Mouse (Mus musculus): ENCODE results near the gene Gm27021. TPM values are rescaled to one million over a fixed set of nuclear protein-coding genes. Genes with fewer than 3 reads are reported as not detected.

Gene Gm27021
- polyA plus RNA-seq, 1 experiment from 2014 or later, result 2.1 TPM

DNA sequence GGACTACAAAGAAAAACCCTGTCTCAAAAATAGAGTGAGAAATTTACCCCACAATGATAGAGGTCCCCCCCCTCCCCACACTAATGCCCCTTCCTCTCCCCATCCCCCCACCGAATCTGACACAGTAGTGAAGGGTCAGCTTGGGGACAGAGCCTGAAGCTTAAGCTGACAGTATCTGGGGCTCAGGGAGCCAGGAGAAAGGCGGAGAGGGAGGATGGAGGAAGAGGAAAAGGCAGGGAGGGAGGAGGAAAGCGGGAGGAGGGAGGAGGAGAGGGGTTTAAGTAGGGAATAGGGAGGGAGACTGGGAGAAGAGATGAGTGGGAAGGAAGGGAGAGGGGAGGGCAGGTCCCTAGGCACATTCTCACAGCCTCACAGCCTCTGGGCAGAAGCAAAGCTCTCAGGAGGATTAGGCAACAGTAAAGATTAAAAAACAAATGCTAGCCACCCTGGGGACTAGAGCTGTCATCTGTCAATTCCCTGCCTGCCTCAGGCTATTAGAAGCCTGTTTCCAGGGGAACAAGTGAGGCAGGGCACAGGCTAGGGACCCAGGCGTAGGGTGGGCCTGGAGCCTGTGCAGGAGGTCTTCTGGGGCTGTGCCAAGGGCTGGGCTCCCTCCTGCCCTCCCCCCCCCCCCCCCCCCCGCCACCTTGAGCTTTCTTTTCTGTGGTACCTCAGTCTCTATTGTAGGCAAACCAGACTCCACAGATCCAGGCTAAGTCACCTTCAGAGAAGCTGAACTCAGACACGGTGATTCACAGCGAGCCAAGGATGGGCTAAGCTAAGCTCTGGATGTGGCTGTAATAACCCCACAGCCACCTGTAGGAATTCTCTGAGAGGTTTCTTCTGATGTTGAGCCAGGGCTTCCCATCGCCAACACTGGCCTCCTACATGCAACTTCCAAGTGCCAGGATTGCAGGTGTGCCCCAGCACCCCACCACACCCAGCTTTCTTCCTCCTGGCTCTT, 50.9 kb downstream of the Gm27021 start:
- no peak overlapping the region for H3K9ac ChIP-seq (ENCODE audit: low read length)
- DNase-seq (ENCODE audit: low spot score), result no peak
- H3K27ac ChIP-seq (replicated peaks; ENCODE audit: low read depth, low read length), result no peak overlapping the region
- H3K4me2 ChIP-seq (ENCODE audit: low read depth, severe bottlenecking), result no peak overlapping the region
- ATAC-seq (ENCODE audit: insufficient number of reproducible peaks, low FRiP score, low TSS enrichment, low read depth), result no peak; the same call in 1 of the 2 replicates
- H3K4me3 ChIP-seq (ENCODE audit: low read depth, low read length), result no peak overlapping the region
- no peaks in the 10 kb centered on the region for H3K27me3 ChIP-seq (ENCODE audit: control insufficient read depth, insufficient read depth, low read length)
- H3K4me1 ChIP-seq (ENCODE audit: control insufficient read depth, insufficient read depth, low read length), result peaks cover 3% of the 10 kb centered on the region; the same call in 1 of the 2 replicates
- H3K9me3 ChIP-seq (ENCODE audit: control insufficient read depth, low read length), result no peaks in the 10 kb centered on the region
- 39% methylated on average over 7 of the region's 8 CpGs for WGBS
- no peaks in the 10 kb centered on the region for H3K36me3 ChIP-seq (ENCODE audit: control insufficient read depth, insufficient read depth, low read length)

DNA sequence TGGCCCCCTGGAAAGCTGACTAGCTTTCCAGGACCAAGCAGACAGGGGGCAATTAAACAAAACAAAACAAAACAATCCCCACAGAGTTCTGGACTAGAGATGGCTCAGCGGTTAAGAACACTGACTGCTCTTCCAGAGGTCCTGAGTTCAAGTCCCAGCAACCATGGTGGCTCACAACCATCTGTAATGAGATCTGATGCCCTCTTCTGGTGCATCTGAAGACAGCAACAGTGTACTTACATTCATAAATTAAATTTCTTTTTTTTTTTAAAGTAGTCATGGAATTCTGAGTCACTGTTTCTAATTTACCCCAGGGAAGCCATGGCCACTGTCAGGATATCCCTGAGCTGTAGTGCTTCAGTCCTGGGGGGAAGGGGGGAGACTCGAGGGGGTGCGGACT, 53.4 kb downstream of the Gm27021 start:
- Histone ChIP-seq H3K27me3 (ENCODE audit: control insufficient read depth, insufficient read depth, low read length) (no peaks in the 10 kb centered on the region), H3K4me3 (ENCODE audit: low read depth, low read length) (no peak overlapping the region), H3K27ac (replicated peaks; ENCODE audit: low read depth, low read length) (no peak overlapping the region), H3K9ac (ENCODE audit: low read length) (no peak overlapping the region), H3K9me3 (ENCODE audit: control insufficient read depth, low read length) (no peaks in the 10 kb centered on the region), H3K4me1 (ENCODE audit: control insufficient read depth, insufficient read depth, low read length) (no peaks in the 10 kb centered on the region), H3K4me2 (ENCODE audit: low read depth, severe bottlenecking) (no peak overlapping the region), H3K36me3 (ENCODE audit: control insufficient read depth, insufficient read depth, low read length) (no peaks in the 10 kb centered on the region)
- WGBS, result 90% methylated on average over 3 of the region's 3 CpGs
- no peak for DNase-seq (ENCODE audit: low spot score)
- ATAC-seq (ENCODE audit: insufficient number of reproducible peaks, low FRiP score, low TSS enrichment, low read depth), result no peak

DNA sequence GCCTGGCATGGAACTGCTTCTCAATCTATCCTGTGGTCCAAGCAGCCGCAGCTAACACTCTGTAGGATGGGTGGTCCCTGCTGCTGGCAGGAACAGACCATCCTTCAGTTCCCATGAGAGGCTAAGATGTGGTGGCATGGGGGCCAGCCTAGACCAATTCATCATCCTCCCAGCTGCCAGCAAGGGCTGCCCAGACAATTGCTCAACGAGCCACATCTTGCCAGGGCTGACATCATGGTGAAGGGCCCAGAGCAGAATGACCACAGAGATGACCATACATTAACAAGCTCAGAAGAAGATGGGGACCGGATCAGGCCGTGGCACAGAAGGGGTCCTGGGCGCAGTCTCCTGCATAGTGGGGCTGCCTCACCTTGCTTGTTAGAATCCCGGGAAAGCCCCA, 57.1 kb downstream of the Gm27021 start:
- no peaks in the 10 kb centered on the region for H3K36me3 ChIP-seq (ENCODE audit: control insufficient read depth, insufficient read depth, low read length)
- no peak overlapping the region for H3K4me3 ChIP-seq (ENCODE audit: low read depth, low read length)
- no peaks in the 10 kb centered on the region for H3K4me1 ChIP-seq (ENCODE audit: control insufficient read depth, insufficient read depth, low read length)
- ATAC-seq (ENCODE audit: insufficient number of reproducible peaks, low FRiP score, low TSS enrichment, low read depth) (no peak), DNase-seq (ENCODE audit: low spot score) (no peak)
- H3K27ac ChIP-seq (replicated peaks; ENCODE audit: low read depth, low read length), result no peak overlapping the region
- H3K9ac ChIP-seq (ENCODE audit: low read length), result no peak overlapping the region
- no peaks in the 10 kb centered on the region for H3K9me3 ChIP-seq (ENCODE audit: control insufficient read depth, low read length)
- 86% methylated on average over 6 of the region's 6 CpGs for WGBS
- H3K27me3 ChIP-seq (ENCODE audit: control insufficient read depth, insufficient read depth, low read length), result no peaks in the 10 kb centered on the region
- H3K4me2 ChIP-seq (ENCODE audit: low read depth, severe bottlenecking), result no peak overlapping the region

DNA sequence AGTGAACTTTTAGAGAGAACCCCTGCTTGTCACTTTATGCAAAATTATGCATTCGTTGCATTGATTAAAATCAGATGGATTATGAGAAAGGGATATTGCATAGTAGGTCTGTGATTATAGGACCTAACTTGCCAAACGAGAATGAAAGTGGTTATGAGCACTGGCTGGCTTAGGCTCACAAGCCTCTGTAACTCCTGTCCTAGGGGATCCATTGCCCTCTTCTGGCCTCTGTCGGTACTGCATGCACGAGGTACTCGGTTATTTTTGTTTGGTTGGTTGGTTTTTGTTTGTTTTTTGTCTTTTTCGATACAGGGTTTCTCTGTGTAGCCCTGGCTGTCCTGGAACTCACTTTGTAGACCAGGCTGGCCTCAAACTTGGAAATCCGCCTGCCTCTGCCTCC, 60.0 kb downstream of the Gm27021 start:
- H3K27ac ChIP-seq (replicated peaks; ENCODE audit: low read depth, low read length), result no peak overlapping the region
- no peak overlapping the region for H3K4me3 ChIP-seq (ENCODE audit: low read depth, low read length)
- H3K27me3 ChIP-seq (ENCODE audit: control insufficient read depth, insufficient read depth, low read length), result no peaks in the 10 kb centered on the region
- H3K9me3 ChIP-seq (ENCODE audit: control insufficient read depth, low read length), result no peaks in the 10 kb centered on the region
- ATAC-seq (ENCODE audit: insufficient number of reproducible peaks, low FRiP score, low TSS enrichment, low read depth) (no peak), DNase-seq (ENCODE audit: low spot score) (peak; percentile 86)
- H3K4me2 ChIP-seq (ENCODE audit: low read depth, severe bottlenecking), result no peak overlapping the region
- H3K4me1 ChIP-seq (ENCODE audit: control insufficient read depth, insufficient read depth, low read length), result no peaks in the 10 kb centered on the region
- no peaks in the 10 kb centered on the region for H3K36me3 ChIP-seq (ENCODE audit: control insufficient read depth, insufficient read depth, low read length)
- WGBS, result 11% methylated on average over 7 of the region's 7 CpGs
- H3K9ac ChIP-seq (ENCODE audit: low read length), result no peak overlapping the region

DNA sequence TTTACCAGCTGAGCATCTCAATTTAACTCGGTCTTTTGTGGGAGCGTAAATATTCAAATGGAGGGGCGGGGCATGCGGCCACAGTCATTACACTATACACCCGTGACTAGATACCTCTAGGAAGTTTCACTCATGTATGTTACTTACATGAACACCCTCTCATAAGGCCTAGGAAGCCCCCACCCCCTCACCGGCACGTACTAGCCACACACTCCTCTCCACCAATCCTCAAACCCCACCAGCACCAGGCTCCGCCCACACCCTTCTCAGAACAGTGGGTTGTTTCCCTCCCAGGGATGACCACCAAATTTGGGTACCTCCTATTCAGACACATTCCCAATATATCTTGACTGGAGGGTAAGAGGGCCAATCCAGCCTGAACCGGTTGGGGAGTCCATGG, 60.4 kb downstream of the Gm27021 start:
- ATAC-seq (ENCODE audit: insufficient number of reproducible peaks, low FRiP score, low TSS enrichment, low read depth) (no peak), DNase-seq (ENCODE audit: low spot score) (no peak)
- H3K9me3 ChIP-seq (ENCODE audit: control insufficient read depth, low read length), result no peaks in the 10 kb centered on the region
- no peaks in the 10 kb centered on the region for H3K36me3 ChIP-seq (ENCODE audit: control insufficient read depth, insufficient read depth, low read length)
- WGBS, result 84% methylated on average over 9 of the region's 9 CpGs
- 0 out of 2 replicates have a peak, but pooled peaks cover 3% of the 10 kb centered on the region for H3K4me1 ChIP-seq (ENCODE audit: control insufficient read depth, insufficient read depth, low read length)
- no peak overlapping the region for H3K27ac ChIP-seq (replicated peaks; ENCODE audit: low read depth, low read length)
- H3K4me3 ChIP-seq (ENCODE audit: low read depth, low read length), result no peak overlapping the region
- no peak overlapping the region for H3K4me2 ChIP-seq (ENCODE audit: low read depth, severe bottlenecking)
- no peaks in the 10 kb centered on the region for H3K27me3 ChIP-seq (ENCODE audit: control insufficient read depth, insufficient read depth, low read length)
- H3K9ac ChIP-seq (ENCODE audit: low read length), result no peak overlapping the region

DNA sequence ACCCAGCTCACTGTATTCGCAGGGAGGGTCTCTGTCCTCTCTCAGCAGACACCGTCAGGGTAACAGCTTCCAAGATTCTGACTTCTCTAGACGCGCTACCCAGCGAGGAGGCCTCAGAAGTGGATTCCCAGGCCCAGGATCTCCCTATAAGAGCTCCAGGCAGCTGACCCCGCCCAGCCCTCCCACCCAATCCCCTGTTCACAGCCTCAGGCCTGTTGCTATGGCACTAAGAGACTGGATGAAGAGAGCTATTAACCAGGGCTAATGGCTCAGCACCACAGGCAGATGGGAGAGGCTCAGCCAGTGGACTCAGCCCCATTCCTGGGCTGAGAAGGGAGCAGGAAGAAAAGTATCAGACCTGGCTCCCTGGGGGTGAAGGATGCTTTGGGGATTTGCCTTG, 65.2 kb downstream of the Gm27021 start:
- ATAC-seq (ENCODE audit: insufficient number of reproducible peaks, low FRiP score, low TSS enrichment, low read depth) (no peak; the same call in 1 of the 2 replicates), DNase-seq (ENCODE audit: low spot score) (peak; percentile 45)
- Histone ChIP-seq H3K4me3 (ENCODE audit: low read depth, low read length) (no peak overlapping the region), H3K27me3 (ENCODE audit: control insufficient read depth, insufficient read depth, low read length) (no peaks in the 10 kb centered on the region), H3K4me2 (ENCODE audit: low read depth, severe bottlenecking) (no peak overlapping the region), H3K36me3 (ENCODE audit: control insufficient read depth, insufficient read depth, low read length) (no peaks in the 10 kb centered on the region), H3K9ac (ENCODE audit: low read length) (no peak overlapping the region), H3K27ac (replicated peaks; ENCODE audit: low read depth, low read length) (no peak overlapping the region), H3K4me1 (ENCODE audit: control insufficient read depth, insufficient read depth, low read length) (peaks cover 10% of the 10 kb centered on the region; the same call in 1 of the 2 replicates), H3K9me3 (ENCODE audit: control insufficient read depth, low read length) (no peaks in the 10 kb centered on the region)
- 46% methylated on average over 6 of the region's 6 CpGs for WGBS

DNA sequence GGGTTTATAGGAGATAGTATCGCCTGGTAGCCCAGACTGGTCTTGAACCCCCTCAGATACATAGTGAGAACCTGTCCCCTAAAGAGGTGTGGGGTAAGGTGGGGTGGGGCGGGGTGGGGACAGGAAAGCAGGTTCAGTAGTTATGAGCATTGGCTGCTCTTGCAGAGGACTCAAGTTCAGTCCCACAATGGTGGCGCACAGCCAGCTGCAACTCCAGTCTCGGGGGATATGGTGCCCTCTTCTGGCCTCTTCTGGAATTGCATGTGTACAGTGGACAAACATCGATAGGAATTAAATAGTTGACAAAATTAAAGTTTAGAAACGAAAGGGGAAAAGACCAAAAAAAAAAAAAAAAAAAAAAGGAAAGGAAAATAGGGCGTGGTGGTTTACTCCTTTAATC, 68.4 kb downstream of the Gm27021 start:
- Histone ChIP-seq H3K27me3 (ENCODE audit: control insufficient read depth, insufficient read depth, low read length) (no peaks in the 10 kb centered on the region), H3K27ac (replicated peaks; ENCODE audit: low read depth, low read length) (no peak overlapping the region), H3K9me3 (ENCODE audit: control insufficient read depth, low read length) (no peaks in the 10 kb centered on the region), H3K36me3 (ENCODE audit: control insufficient read depth, insufficient read depth, low read length) (no peaks in the 10 kb centered on the region), H3K4me3 (ENCODE audit: low read depth, low read length) (no peak overlapping the region), H3K9ac (ENCODE audit: low read length) (no peak overlapping the region), H3K4me1 (ENCODE audit: control insufficient read depth, insufficient read depth, low read length) (peaks cover 10% of the 10 kb centered on the region; the same call in 1 of the 2 replicates), H3K4me2 (ENCODE audit: low read depth, severe bottlenecking) (no peak overlapping the region)
- 60% methylated on average over 7 of the region's 7 CpGs for WGBS
- DNase-seq (ENCODE audit: low spot score), result peak; percentile 80
- ATAC-seq (ENCODE audit: insufficient number of reproducible peaks, low FRiP score, low TSS enrichment, low read depth), result no peak

DNA sequence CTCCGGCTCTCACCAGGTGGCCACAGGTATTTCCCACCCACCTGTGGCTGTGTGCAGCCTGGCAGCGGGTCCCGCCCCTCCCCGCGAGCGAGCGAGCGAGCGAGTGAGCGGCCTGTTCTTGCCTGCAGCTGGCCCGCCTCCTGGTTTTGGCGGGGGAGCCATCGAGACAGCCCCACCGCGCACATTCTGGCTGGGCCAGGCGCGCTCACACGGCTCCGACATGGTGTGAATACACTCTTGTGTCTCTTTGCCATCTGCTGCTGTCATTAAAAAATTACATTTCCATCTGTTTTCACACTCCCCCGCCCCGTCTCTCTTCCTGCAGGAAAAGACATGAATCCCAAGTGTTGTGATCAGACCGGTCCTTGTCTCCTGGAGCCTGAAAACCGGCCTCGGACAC, 69.3 kb downstream of the Gm27021 start:
- Histone ChIP-seq H3K9me3 (ENCODE audit: control insufficient read depth, low read length) (no peaks in the 10 kb centered on the region), H3K36me3 (ENCODE audit: control insufficient read depth, insufficient read depth, low read length) (no peaks in the 10 kb centered on the region), H3K4me1 (ENCODE audit: control insufficient read depth, insufficient read depth, low read length) (peaks cover 10% of the 10 kb centered on the region; the same call in 1 of the 2 replicates), H3K27me3 (ENCODE audit: control insufficient read depth, insufficient read depth, low read length) (no peaks in the 10 kb centered on the region), H3K4me2 (ENCODE audit: low read depth, severe bottlenecking) (peak overlapping the region; percentile 22; the same call in 1 of the 2 replicates), H3K27ac (replicated peaks; ENCODE audit: low read depth, low read length) (no peak overlapping the region), H3K9ac (ENCODE audit: low read length) (0 out of 2 replicates have a peak overlapping the region, but pooled peaks have one; percentile 2), H3K4me3 (ENCODE audit: low read depth, low read length) (no peak overlapping the region)
- peak; percentile 61 for DNase-seq (ENCODE audit: low spot score)
- 27% methylated on average over 24 of the region's 24 CpGs for WGBS
- no peak for ATAC-seq (ENCODE audit: insufficient number of reproducible peaks, low FRiP score, low TSS enrichment, low read depth)
